Mouse (Mus musculus) liver, embryonic 18 days (tissue): ENCODE results near the gene Gm20807. TPM values are rescaled to one million over a fixed set of nuclear protein-coding genes. Genes with fewer than 3 reads are reported as not detected.

Source experiments
- polyA plus RNA-seq: library from polyadenylated mRNA; depleted of rRNA; stranded (reverse); fragments of >200 nt; gene quantifications from 2 replicates; pipeline ENCODE4 v1.2.3, GENCODE M21; 2012; rRNA removed

The Gm20807 gene
- polyA plus RNA-seq: not detected in 2 replicates

DNA sequence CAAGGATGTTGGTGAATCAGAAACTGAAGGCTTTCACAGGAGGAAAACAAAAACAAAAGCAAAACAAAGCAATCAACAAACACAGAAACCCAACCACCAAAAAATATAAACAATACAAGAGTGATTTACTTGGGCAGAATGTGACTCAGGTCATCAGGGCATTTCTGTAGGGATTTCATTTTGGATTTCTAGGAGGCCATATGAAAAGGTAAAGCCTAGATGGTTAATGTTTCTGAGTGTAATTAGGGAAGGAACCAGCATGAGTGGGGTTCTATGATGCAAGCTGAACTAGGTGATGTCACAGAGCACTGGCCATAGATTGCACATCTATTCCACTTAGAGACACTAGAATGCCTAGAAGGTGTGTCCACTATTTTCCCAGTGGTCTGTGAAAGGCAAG is at the start of gene Gm20807:
Gm20807 (plus strand) TSS at position 301 of the 400 bp plus-strand sequence.

Other genes with a start within 250 kb of the Gm20807 start
- gene Gm21891, start 90.6 kb downstream of the Gm20807 start, polyA plus RNA-seq: not detected in 2 replicates
- not detected in 2 replicates for gene Gm21425, start 119.1 kb downstream of the Gm20807 start, polyA plus RNA-seq
- gene Gm21828, start 181.0 kb downstream of the Gm20807 start, polyA plus RNA-seq: not detected in 2 replicates
- gene Gm21440, start 209.5 kb downstream of the Gm20807 start, polyA plus RNA-seq: not detected in 2 replicates
- not detected in 2 replicates for gene Gm21454, start 209.6 kb downstream of the Gm20807 start, polyA plus RNA-seq